Mouse (Mus musculus) adrenal gland, adult 2 months (tissue): ENCODE results near the gene Il11. TPM values are rescaled to one million over a fixed set of nuclear protein-coding genes. Genes with fewer than 3 reads are reported as not detected.
A peak's percentile ranks its signal among the peaks of the same experiment; 100 is the strongest.

ENCODE experiments used
- DNase-seq: peaks from one replicate; pipeline ENCODE4 v3.0.0; 2021
- polyA plus RNA-seq: library from polyadenylated mRNA; depleted of rRNA; stranded (reverse); fragments of >200 nt; gene quantifications from 2 replicates; pipeline ENCODE4 v1.2.3, GENCODE M21; 2012
- total RNA-seq, 2 experiments: library from RNA; stranded (reverse); gene quantifications; 2 replicates each; pipeline ENCODE4 v1.2.3; 2021

Il11 gene
- total and polyA plus RNA-seq, 3 experiments, result 0.48 to 0.71 TPM; not detected in 1

DNA sequence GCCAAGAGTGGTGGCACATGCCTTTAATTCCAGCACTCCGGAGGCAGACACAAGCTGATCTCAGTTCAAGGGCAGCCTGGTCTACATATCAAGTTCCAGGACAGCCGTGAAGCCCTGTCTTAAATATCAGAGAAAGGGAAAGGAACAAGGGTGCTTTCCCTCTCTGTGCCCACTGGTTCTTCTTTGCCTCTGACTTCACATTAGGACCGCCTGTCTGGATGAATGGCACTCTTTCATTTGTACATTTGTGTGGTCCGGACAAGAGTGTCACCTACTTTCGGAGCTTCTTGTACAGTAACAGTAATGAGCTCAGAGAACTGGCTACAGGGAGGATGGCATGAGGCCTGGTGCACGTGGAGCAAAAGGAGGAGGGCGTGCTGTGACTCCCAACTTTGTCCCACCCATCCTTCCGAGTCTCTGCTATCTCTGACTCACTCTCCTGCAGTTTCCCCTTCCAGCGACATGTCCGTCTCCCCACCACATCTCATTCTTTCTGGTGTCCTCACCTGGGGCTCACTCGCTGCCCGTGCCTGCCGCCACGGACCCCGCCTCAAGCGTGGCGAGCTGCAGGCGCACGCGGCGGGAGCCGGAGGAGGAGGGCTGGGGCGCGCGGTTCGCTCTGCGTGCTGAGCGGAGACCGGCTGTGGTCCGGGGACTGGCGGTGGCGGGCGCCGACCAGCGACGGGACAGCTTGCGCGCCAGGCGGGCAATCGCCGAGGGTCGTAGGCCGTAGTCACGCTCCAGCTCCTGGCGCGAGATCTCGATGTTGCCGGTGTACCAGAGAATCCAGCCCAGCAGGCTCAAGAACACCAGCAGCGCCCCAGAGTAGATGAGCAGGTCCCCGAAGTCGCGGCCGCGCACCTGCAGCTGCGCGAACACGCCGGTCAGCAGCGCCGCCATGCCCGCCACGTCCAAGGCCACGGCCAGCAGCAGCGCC lies 6.1 kb upstream of the Il11 start:
- DNase-seq, result peak; percentile 88

GRCm38 (mm10) chr7:4783667-4784268 lies 1.1 kb upstream of the Il11 start:
- no peak for DNase-seq

- DNase-seq, result no peak
Measured at GRCm38 (mm10) chr7:4782130-4782529, 529 bp downstream of the Il11 start.

DNA sequence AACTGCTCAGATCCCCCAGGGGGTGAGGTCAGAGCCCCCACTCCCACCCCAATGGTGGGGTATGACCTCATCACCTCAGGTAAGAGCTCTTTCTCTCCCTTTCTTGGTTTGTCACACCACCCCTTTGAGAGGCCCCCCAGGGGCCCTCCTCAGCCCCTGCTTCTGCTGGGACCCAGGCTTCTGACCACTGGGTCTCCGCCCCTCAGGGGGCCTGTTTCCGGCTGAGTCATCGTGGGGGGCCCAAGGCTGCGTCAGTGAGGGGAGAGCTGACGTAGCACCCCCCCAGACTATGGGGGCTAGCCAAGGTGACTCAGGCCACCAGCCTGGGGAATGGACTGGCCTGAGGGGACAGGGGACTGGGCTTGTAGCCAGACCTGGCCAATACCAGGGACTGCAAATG lies 2.7 kb downstream of the Il11 start:
- DNase-seq, result no peak

- DNase-seq, result no peak
Measured at GRCm38 (mm10) chr7:4777851-4778637, 4.6 kb downstream of the Il11 start.

DNA sequence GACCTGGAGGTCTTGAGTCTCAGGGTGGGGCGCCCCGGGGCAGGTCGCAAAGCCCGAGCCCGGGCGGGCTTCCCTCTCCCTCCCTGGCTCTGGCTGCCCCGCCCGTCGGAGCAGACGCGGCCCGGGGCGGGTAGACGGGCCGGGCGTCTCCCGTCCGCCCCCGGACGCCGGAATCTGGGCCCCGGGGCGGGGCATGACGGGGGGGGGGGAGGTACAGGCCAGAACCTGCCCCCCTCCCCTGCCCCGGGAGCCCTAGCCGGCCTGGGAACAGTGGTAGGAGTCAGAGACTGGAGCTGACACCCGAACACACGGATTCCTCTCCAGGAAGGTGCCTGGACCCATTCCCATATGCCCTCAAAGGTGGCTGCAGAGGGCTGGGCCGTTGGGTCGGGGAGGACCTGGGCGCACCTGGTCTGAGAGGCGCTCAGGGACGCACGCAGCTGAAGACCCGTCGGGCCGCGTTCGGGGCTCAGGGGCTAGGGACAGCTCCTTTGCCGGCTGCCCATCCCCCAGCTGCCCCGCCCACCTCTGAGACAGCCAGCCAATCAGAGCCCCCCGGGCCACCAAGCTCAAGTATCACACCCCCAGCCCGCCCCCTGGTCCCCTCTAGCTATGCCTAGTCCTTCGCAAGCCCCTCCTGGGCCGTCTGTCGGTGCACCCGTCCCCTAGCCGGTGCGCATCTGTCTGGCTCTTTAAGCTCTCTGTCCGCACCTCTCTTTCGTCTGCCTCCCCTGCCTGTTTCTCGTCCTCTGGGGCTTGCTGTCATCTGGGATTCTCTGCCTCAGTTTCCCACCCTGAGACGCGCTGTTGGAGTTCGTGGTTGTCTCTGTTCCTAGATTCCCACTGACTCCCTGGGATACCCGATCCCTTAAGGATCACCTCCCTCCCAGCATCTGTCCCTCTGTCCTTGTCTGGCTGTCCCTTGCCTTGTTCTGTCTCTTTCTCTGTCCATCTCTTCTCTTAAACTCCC lies 5.5 kb downstream of the Il11 start:
- peak; percentile 62 for DNase-seq

DNA sequence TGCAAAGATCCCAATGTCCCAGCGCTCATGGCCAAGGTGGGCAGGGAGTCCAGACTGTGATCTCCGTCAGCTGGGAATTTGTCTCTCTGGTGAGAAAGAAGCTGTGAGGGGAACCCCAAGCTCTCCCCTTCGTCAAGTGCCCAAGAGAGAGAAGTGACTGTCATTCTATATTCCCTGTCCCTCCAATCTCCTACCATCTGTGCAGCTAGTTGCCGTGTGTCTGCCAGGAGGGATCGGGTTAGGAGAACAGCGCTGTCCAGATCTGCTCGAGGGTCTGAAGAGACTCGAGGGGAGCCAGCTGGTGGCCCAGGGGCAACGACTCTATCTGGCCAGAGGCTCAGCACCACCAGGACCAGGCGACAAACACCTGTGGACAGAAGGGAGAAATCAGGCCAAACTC lies 6.5 kb downstream of the Il11 start:
- DNase-seq, result no peak

DNA sequence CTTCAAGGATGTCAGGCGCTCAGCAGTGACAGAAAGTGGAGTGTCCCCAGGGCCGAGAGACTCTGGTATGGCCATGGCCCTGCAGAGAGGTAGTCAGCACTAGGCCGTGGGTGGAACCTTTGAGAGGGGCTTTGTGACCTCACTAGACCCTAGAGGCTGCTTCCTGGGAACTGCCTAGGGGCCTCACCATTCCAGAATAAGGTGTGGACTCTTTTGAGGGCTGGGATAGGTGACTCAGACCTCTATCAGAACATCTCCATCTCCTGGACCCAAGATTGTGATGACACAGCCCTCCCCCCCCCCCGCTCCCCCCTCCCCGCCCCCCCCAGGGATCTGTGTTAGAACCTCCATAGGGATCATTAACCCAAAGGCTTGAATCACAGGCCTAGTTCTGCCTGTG lies 11.5 kb downstream of the Il11 start, which contains the start of gene Fam71e2:
Gene Fam71e2 (minus strand): TSS at position 101 of the 400 bp plus-strand sequence.
- no peak for DNase-seq

DNA sequence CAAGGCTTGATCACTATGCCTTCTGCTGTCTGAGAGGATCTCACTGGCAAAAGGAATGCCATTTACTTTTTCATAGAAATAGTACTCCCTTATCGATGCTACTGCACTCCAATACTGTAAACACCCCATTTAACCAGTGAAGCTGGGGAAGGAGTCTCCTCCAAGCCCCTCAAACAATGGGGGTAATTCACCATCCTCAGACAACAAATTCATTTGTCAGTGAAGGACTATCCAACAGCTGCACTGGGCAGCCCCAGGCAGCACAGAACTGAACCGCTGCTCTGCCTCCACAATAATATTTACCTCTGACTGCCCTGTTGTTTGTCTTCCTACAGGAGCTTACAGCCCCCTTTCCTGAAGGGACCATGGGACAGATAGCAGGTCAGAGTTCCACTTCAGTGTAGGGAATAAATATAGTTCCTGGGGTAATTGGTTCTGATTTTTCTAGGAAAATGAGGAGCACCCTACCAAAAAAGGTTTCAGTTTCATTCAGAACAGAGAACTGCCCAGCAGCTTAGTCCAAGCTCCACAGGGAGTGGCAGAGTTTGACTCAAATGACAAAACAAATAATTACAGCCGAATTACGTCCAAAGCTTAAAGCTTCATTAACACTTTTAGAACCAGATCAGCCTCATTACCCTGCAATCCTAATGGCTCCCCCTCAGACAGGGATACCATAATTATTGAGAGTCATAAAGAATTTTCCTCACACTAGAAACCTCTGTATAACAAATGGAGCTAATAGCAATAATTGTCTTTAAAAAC lies 17.5 kb downstream of the Il11 start:
- no peak for DNase-seq

DNA sequence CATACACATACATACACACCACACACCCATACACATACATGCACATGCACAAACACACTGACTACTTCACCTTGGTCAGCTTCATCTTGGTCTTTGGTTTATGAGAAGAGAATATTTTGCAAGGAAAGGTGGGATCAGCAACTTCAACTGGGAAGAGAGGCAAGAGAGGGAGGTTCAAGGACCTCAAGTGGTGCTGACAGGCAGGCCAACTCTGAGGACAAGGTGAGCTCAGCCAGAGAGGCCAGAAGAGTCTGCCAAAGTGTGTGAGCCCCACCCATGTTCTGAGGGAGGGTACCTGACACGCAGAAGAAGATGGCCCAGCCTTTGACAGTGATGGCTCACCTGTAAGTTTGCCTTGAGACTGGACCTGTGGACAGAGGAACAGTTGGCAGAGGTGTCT lies 23.0 kb downstream of the Il11 start:
- no peak for DNase-seq

GRCm38 (mm10) chr7:4752821-4753570 lies 29.7 kb downstream of the Il11 start, which contains the start of gene Cox6b2:
Cox6b2 (minus strand) TSS chr7:4753094.
- peak; percentile 72 for DNase-seq

GRCm38 (mm10) chr7:4751971-4752820 lies 30.5 kb downstream of the Il11 start:
- peak; percentile 42 for DNase-seq

DNA sequence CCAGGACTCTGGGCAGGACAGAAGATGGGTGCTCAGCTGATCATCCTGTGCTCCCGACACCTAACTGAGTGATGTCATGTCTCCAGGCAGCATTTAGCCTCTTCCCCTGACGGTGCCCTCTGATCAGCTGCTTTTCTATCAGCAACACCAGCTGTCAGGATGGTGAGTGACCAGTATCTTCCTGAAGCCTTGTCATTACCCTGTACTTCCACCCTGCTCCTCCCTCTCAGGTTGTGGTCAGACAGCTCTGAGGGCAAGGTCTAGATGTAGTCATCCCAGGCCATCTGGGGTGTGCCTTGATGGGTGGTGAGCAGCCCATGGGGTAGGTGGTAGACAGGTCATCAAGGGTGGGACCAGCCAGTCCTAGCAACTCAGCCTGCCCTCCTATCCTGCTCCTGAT lies 33.5 kb downstream of the Il11 start:
- DNase-seq, result no peak

DNA sequence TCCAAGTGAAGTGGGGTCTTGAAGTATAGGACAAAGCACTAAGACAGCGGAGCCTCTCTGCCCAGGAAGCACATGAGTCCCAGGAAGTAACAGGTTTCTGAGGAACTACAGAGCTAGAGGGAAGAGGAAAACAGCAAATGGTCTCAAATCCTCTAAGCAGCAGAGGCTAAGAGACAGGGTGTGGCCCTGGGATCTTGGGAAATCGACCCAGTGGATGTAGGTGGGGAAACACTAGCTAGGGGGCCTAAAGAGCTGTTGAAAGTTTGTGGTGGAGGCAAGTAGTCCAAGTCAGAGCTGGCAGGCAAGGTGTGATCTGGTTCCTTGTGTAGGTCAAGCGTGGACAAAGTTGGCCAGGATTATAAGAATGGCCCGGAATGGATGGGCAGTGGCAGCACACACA lies 34.3 kb downstream of the Il11 start:
- DNase-seq, result no peak

DNA sequence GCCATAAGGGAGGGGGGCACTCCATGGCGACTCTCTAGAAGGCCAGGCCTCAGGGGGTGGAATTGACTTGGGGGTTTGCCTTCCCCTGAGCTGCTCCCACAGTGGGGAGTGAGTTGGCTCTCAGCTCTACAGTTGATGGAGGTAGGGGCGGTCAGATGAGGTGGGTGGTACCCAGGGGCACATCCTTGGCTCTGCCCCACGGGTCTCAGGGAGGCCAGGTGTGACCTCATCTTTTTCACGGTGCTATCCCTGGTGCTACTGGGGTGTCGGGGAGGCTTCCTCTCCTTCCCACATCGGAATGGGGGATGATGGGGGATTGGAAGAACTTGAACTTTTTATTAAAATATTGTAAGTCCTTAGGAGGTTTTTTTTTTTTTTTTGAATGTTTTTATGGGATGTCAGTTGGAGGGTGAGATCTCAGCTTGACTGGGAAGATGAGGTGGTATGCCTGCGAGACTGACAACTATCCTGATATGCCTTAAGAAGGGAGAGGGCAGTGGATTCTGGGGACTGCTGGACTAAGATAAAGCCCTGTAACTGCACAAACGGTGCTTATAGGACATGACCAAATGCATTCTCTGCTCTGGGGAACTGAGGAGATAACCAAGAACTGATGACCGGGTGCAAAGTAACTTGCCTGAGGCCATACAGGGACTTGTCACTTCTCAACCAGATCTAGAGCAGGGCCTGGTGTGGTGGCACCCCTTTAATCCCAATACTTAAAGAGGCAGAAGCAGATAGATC lies 35.3 kb downstream of the Il11 start:
- DNase-seq, result no peak

GRCm38 (mm10) chr7:4746326-4746980 lies 36.2 kb downstream of the Il11 start:
- DNase-seq, result no peak

- DNase-seq, result no peak
Measured at GRCm38 (mm10) chr7:4744886-4745285, 37.8 kb downstream of the Il11 start.
